Mouse (Mus musculus) urinary bladder, postnatal 14 days (tissue): ENCODE measurements at regions not wholly inside any gene's neighbourhood (a gene's known extent, or its start where the extent isn't known, plus 50 kb on each side); places are given as distances from the start of the nearest gene placed in this dataset.
A peak's percentile ranks its signal among the peaks of the same experiment; 100 is the strongest.

Experiments used
- DNase-seq: peaks from one replicate; pipeline ENCODE4 v3.0.0; 2021; ENCODE audit warnings: low spot score

DNA sequence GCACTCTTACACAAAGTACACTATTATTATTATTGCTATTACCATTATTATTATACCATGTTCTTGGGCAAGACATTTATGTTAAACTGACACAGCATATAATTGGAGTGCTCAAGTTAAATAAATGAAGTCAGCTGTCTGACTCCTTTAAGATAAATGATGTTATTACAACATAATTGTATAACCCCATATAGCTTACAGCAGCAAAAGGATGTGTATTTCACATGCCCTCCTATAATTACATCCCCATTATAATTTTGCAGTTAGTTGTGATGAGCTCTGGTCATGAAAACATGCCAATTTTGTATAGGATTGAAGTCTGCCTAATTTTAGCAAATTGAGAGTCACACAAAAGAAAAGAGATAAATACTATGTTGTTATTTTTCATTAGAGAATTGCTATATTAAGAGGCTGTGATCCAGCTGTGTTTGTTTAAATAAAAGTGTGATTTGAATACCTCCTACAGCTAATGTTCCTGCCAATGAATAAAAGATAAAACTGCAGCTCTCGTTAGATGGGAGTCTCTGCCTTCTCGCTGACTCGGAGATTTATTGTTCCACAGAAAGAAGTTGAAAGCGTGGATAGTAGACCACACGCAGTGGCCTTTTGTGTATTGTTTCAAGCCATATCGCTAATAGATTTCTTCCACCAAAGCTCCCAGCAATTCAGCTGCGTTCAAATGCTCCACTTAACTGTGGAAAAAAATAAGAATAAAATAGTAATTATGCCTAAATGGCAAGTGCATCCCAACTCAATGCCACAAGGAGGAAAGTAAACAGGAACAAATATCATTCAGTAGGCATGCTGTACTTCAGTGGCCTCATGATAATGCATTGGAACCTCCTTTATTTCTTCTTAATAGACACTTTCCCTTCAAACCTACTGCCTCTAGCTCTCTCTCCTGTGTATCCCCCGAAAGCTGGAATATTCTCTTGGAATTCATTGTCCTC lies 194.9 kb upstream of the Gm10192 start:
- DNase-seq, result no peak

DNA sequence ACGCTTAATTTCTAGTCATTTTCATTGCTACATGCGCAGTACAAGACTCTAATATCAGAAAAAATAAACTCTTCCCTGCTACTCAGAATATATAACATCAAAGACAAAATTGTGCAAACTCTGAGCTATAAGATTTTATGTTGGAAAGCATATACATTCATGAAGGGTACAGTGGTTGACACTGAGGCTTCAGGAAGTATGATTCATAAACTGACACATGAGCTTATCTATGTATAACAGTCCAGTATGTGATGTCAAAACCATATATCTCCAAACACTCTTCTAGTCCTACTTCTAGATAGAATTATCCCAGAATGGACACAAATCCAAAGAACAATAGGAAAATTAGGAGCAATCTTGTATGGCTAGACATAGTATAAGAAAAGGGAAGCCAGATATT lies 177.5 kb upstream of the Gm10192 start:
- no peak for DNase-seq

- DNase-seq, result peak; percentile 4
These were observed 175.0 kb upstream of the Gm10192 start for GRCm38 (mm10) chr4:97357958-97358357.

DNA sequence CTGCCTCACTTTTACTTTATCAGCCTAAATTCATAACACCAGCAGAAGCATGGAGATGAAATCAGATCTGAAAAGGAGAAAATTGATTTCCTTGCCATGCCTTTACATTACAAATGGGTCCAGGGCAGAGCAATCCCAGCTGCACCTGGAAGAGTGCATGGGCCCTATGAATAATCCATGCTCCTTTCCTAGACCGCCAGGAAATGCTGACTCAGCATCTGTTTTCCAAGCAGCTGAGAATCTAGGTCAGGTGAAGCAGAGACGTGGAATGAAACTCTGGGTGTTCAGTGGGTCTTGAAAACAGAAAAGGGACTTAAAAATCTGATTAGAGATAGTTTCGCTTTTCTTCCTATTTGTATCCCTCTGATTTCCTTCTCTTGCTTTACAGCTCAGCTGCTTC lies 163.8 kb upstream of the Gm10192 start:
- DNase-seq, result no peak

DNA sequence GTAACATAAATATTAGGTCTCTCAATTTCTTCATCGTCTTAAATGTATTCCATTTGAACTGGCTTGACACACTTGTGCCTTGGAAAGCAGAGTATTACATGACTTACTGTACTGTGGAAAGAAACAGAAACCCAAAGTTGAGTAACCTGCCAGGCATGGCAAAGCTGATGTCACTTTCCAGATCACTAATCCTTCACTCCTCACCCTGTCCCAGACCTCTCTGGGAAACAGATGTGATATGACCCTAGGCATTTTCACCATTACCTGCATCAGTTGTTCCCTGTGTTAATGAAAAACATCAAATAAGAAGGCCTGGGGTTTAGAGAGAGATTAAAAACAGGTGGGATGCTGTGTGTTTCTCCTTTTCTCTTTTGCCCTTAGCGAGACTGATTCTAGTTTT lies 161.4 kb upstream of the Gm10192 start:
- DNase-seq, result no peak

GRCm38 (mm10) chr4:97343378-97343777 lies 160.4 kb upstream of the Gm10192 start:
- DNase-seq, result no peak
